Mouse (Mus musculus) hindbrain, embryonic 16.5 days (tissue): ENCODE measurements at regions not wholly inside any gene's neighbourhood (a gene's known extent, or its start where the extent isn't known, plus 50 kb on each side); places are given as distances from the start of the nearest gene placed in this dataset.

ENCODE experiments used
- ATAC-seq: fragments of 200-750 bp; cut with Nextera tagmentation; 2 replicates; pipeline ENCODE4 v1.8.0; 2017; ENCODE audit warnings: moderate TSS enrichment, moderate library complexity
- H3K27ac ChIP-seq: fragments of 300-500 bp; sonication (generic); 2 replicates; pipeline ENCODE4 v1.5.1; 2014; ENCODE audit warnings: low read depth, mild to moderate bottlenecking, control low read depth, low read length, moderate library complexity
- H3K27me3 ChIP-seq: fragments of 300-500 bp; sonication (generic); replicated peaks from 2 replicates; pipeline ENCODE4 v1.6.1; 2014; ENCODE audit warnings: low read length; ENCODE audit not compliant: control insufficient read depth, insufficient read depth
- H3K36me3 ChIP-seq: fragments of 300-500 bp; sonication (generic); 2 replicates; pipeline ENCODE4 v1.6.1; 2014; ENCODE audit warnings: mild to moderate bottlenecking, low read length, moderate library complexity, mixed read lengths; ENCODE audit not compliant: control insufficient read depth, insufficient read depth
- H3K4me1 ChIP-seq: fragments of 300-500 bp; sonication (generic); 2 replicates; pipeline ENCODE4 v1.6.1; 2014; ENCODE audit warnings: low read depth, low read length; ENCODE audit not compliant: control insufficient read depth, insufficient read depth
- H3K4me2 ChIP-seq: fragments of 300-500 bp; sonication (generic); 2 replicates; pipeline ENCODE4 v1.6.1; 2014; ENCODE audit warnings: mild to moderate bottlenecking, low read length, control low read depth, moderate library complexity
- H3K4me3 ChIP-seq: fragments of 300-500 bp; sonication (generic); 2 replicates; pipeline ENCODE4 v1.5.1; 2014; ENCODE audit warnings: mild to moderate bottlenecking, low read length, control low read depth, moderate library complexity
- H3K9ac ChIP-seq: fragments of 300-500 bp; sonication (generic); 2 replicates; pipeline ENCODE4 v1.6.1; 2014; ENCODE audit warnings: low read depth, mild to moderate bottlenecking, control low read depth, low read length, moderate library complexity
- H3K9me3 ChIP-seq: fragments of 300-500 bp; sonication (generic); 2 replicates; pipeline ENCODE4 v1.6.1; 2014; ENCODE audit warnings: mild to moderate bottlenecking, low read length, moderate library complexity; ENCODE audit not compliant: control insufficient read depth
- WGBS: fragments of 180-500 bp; shearing (Covaris S2); extraction: QIAGEN DNeasy Blood & Tissue Kit; methylation state at CpG from one replicate; pipeline ENCODE4 v1.1.7; 2014; 5-methylcytosine and 5-hydroxymethylcytosine counted together

DNA sequence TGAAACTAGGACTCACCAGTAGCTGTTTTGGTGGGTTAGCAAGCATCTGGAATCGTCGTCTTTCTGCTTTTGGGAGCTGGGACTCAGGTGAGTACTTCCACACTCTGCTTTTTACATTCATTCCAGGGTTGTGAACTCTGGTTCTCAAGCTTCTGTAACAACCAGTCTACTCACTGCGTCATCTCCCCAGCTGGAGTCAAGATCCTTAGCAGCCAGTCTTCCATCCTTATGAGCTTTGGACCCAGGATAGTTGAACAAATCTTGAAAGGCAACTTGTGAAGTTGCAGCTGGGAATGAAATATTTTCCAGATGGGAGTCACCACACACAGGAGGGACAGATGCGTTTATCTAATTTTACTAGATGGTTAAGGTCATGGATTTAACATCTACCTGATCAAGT lies 223.5 kb upstream of the Klhl29 start:
- no peak for ATAC-seq
- Histone ChIP-seq H3K27me3 (no peaks in the 10 kb centered on the region), H3K9ac (no peak overlapping the region), H3K36me3 (no peaks in the 10 kb centered on the region), H3K4me3 (no peak overlapping the region), H3K4me2 (no peak overlapping the region), H3K4me1 (no peaks in the 10 kb centered on the region), H3K27ac (no peak overlapping the region), H3K9me3 (no peaks in the 10 kb centered on the region)
- WGBS: 95% methylated on average over 4 of the region's 4 CpGs

DNA sequence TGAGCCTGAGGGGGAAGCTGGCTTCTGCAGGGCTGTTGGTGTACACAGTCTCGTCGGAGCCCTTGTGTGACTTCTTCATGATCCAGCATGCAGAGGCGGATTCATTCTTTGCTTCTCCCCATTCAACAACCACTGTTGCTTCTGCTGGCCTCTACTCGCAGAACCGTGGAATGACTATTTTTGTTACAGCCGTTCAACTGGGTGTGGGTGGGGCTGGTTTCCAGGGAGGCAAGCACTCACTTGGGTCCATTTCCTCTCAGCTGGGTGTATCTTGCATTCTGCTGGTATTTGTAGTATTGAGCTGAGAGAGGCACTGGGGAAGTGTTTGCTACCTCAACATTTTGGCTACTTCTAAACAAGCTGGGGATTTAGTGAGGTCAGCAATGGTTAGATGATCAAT lies 197.3 kb upstream of the Klhl29 start:
- Histone ChIP-seq H3K27me3 (no peaks in the 10 kb centered on the region), H3K4me3 (no peak overlapping the region), H3K9ac (no peak overlapping the region), H3K4me2 (no peak overlapping the region), H3K27ac (no peak overlapping the region), H3K36me3 (no peaks in the 10 kb centered on the region), H3K9me3 (no peaks in the 10 kb centered on the region), H3K4me1 (no peaks in the 10 kb centered on the region)
- ATAC-seq: no peak
- 55% methylated on average over 6 of the region's 6 CpGs for WGBS

DNA sequence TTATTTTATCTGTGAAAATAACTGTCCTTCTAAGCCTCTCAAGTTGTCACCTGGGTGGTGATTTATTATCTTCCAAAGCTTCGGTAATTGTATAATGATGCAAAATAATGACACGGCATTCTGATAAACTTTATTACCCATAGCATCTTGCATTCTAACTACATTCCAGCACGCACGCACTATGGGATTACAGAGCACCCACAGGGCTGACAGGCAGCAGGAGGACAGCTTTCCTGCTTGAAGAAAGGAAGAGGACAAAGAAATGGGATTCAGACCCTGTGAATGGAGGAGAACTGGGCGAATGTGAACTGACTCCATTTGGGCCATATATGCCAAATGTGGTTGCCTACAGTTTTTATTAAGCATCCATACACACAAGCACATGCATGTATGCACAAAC lies 193.5 kb upstream of the Klhl29 start:
- Histone ChIP-seq H3K9ac (no peak overlapping the region), H3K4me3 (no peak overlapping the region), H3K27ac (no peak overlapping the region), H3K4me2 (no peak overlapping the region), H3K4me1 (no peaks in the 10 kb centered on the region), H3K36me3 (no peaks in the 10 kb centered on the region), H3K9me3 (no peaks in the 10 kb centered on the region), H3K27me3 (no peaks in the 10 kb centered on the region)
- WGBS: 80% methylated on average over 5 of the region's 5 CpGs
- no peak for ATAC-seq

DNA sequence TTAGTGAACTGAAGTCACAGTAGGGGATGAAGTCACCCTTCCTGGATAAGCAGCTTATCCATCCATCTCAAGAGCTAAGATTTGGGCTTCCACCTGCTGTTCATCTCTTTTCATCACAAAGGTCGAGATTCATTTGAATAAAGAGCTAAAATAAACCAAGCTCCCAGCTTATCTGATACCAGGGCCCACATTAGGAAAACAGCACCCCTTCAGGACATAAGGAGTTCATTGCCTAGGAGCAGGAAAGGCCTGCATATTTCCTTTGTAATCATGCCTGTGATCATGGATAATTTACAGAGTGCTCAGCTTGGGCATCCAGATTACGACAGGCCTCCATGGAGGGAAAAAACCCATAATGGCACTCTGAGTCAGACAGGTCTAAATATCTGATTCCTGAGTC lies 190.7 kb upstream of the Klhl29 start:
- Histone ChIP-seq H3K4me3 (no peak overlapping the region), H3K9me3 (no peaks in the 10 kb centered on the region), H3K4me1 (no peaks in the 10 kb centered on the region), H3K9ac (no peak overlapping the region), H3K4me2 (no peak overlapping the region), H3K36me3 (no peaks in the 10 kb centered on the region), H3K27me3 (no peaks in the 10 kb centered on the region), H3K27ac (no peak overlapping the region)
- no peak for ATAC-seq
- WGBS: 37% methylated on average over 2 of the region's 2 CpGs

DNA sequence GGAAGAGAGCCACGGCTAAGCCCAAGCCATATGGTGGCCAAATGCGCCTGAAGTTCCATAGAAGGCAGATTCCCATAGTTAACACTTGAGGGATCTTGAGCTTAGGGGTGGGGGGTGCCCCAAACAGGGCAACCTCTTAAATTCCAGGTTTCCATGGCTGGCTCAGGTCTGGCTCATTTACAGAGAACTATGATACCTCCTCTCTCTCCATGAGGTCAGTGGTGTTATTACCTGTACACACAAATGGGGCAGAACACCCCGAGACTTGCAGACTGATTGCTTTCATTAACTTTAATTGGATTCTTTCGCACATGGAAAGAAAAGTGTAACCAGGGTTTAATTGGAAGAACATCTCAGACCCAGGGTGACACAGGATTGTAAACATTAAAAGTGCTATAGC lies 177.1 kb upstream of the Klhl29 start:
- WGBS: 72% methylated on average over 4 of the region's 4 CpGs

DNA sequence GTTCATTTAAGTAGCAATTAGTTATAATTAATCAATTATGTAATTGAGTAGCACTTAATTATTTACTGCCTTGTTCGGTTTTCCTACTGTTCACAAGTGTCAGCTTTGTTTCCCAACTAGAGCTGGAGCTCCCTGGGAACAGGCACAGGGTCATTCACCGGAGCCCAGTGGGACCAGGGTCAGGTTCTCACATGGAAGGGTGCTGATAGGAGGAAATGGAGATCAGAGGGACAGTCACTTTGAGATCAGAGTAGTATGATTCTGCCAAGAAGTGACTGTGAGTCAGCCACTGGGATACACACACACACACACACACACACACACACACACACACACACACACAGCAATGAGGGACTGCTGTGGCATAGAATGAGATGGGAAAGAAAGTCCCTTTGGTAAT lies 176.4 kb upstream of the Klhl29 start:
- no peak overlapping the region for H3K4me2 ChIP-seq

More for the DNA sequence above, 177.1 kb upstream of the Klhl29 start:
- no peak overlapping the region for H3K4me3 ChIP-seq
- no peaks in the 10 kb centered on the region for H3K36me3 ChIP-seq
- no peak overlapping the region for H3K9ac ChIP-seq
- no peak overlapping the region for H3K4me2 ChIP-seq
- no peak overlapping the region for H3K27ac ChIP-seq
- H3K27me3 ChIP-seq: no peaks in the 10 kb centered on the region
- ATAC-seq: peak; percentile 38; the same call in 1 of the 2 replicates
- H3K4me1 ChIP-seq: peaks cover 4% of the 10 kb centered on the region; the same call in 1 of the 2 replicates
- H3K9me3 ChIP-seq: no peaks in the 10 kb centered on the region

DNA sequence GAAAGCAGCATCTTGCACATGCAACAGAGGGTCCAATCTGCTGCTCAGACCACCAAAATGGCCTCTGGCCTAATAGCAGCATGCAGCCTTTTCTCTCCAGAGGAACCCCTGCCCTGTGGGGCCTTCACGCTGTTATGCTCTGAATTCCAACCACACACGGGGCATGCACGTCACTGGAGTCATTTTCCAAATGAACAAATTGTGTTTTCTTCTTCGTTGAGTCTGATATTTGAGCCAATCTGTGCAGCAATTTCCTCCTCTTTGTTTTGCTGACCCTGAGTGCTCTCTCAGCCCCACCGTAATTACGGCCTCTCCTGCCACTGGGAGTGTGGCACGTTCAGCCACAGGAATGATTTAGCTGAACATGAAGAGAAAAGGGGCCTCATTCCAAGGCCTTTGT lies 174.3 kb upstream of the Klhl29 start:
- ATAC-seq: peak; percentile 48
- 24% methylated on average over 7 of the region's 7 CpGs for WGBS
- H3K36me3 ChIP-seq: no peaks in the 10 kb centered on the region
- H3K9ac ChIP-seq: no peak overlapping the region
- no peaks in the 10 kb centered on the region for H3K9me3 ChIP-seq
- no peak overlapping the region for H3K4me2 ChIP-seq
- H3K27me3 ChIP-seq: no peaks in the 10 kb centered on the region
- H3K27ac ChIP-seq: no peak overlapping the region
- no peak overlapping the region for H3K4me3 ChIP-seq
- peaks cover 4% of the 10 kb centered on the region; the same call in 1 of the 2 replicates for H3K4me1 ChIP-seq

More for the DNA sequence above, 176.4 kb upstream of the Klhl29 start:
- Histone ChIP-seq H3K36me3 (no peaks in the 10 kb centered on the region), H3K27ac (no peak overlapping the region), H3K4me3 (no peak overlapping the region), H3K4me1 (peaks cover 4% of the 10 kb centered on the region; the same call in 1 of the 2 replicates), H3K9ac (no peak overlapping the region), H3K9me3 (no peaks in the 10 kb centered on the region), H3K27me3 (no peaks in the 10 kb centered on the region)
- WGBS: 68% methylated on average over 2 of the region's 2 CpGs
- ATAC-seq: no peak

DNA sequence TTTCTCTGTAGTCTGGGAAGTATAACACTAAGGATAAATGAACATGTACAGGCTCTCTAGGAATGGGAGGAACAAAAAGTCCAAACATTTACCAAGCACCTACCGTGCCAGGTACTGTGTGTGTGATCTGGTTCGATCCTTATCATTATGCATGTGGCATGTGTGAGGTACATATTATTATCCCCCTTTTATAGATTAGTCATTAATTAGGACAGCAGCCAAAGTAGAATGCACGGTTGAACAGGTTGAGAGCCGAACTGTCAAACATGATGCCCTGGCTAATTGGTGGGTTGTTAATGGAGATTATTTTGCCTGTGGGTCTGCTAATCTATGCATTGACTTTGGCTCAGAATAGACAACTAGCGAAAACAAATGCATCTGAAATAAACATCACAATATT lies 172.2 kb upstream of the Klhl29 start:
- Histone ChIP-seq H3K9ac (no peak overlapping the region), H3K4me1 (peaks cover 4% of the 10 kb centered on the region; the same call in 1 of the 2 replicates), H3K27me3 (no peaks in the 10 kb centered on the region), H3K36me3 (no peaks in the 10 kb centered on the region), H3K9me3 (no peaks in the 10 kb centered on the region), H3K4me2 (no peak overlapping the region), H3K27ac (no peak overlapping the region), H3K4me3 (no peak overlapping the region)
- WGBS: 56% methylated on average over 5 of the region's 5 CpGs
- no peak for ATAC-seq

DNA sequence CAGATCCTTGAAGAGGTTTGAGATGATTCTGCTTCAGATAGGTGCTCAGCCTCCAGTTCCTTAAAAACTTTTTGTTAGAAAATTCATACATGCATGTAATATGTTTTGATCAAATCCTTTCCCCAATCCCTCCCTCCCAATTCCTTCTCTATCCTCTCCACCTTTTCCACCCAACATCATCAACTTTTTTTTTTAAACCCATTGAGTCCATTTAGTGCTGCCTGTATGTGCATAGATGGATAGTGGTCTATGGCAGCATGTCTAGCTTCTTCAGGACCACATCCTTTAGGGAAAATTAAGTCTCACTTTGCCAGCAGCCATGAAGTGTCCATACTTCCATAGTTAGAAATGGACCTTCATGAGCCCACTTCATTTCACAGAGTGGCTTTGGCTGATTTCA lies 167.2 kb upstream of the Klhl29 start:
- no peak overlapping the region for H3K27ac ChIP-seq
- H3K27me3 ChIP-seq: no peaks in the 10 kb centered on the region
- H3K4me2 ChIP-seq: no peak overlapping the region
- no peaks in the 10 kb centered on the region for H3K36me3 ChIP-seq
- H3K9ac ChIP-seq: no peak overlapping the region
- H3K9me3 ChIP-seq: no peaks in the 10 kb centered on the region
- no peak for ATAC-seq
- no peak overlapping the region for H3K4me3 ChIP-seq
- no peaks in the 10 kb centered on the region for H3K4me1 ChIP-seq

DNA sequence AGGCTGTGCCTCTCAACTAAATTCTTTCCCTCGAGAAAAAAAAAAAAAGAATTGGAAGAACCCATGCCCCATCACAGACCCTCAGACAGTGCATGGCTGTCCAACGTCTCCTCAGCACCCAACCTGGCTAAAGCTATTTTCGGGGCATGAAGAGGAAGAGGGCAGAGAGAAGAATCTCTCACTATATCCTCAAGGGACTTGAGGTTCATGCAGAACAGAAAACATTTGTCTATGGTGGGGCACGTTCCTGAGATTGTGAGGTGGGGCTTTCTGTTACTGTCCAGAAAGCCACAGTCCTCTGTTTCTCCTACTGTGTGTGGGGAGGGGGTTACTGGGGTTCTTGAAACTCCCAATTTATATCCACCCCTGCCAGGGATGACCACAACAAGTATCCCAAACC lies 120.8 kb upstream of the Klhl29 start:
- 79% methylated on average over 4 of the region's 4 CpGs for WGBS
- no peak overlapping the region for H3K27ac ChIP-seq

More for the DNA sequence above, 120.8 kb upstream of the Klhl29 start:
- ATAC-seq: no peak
- Histone ChIP-seq H3K9ac (no peak overlapping the region), H3K4me1 (no peaks in the 10 kb centered on the region), H3K9me3 (no peaks in the 10 kb centered on the region), H3K4me2 (no peak overlapping the region), H3K27me3 (no peaks in the 10 kb centered on the region), H3K4me3 (no peak overlapping the region), H3K36me3 (no peaks in the 10 kb centered on the region)
